Mouse (Mus musculus): ENCODE measurements around the gene Gatad2a. TPM values are rescaled to one million over a fixed set of nuclear protein-coding genes. Genes with fewer than 3 reads are reported as not detected.
A peak's percentile ranks its signal among the peaks of the same experiment; 100 is the strongest.
"Not testable (repeated sequence)": the region's sequence is repeated elsewhere in the genome, so short reads cannot be mapped to it uniquely, and the experiment has no call there.

Gene Gatad2a
- polyA plus RNA-seq, 1 experiment from 2014 or later = 55.6 TPM

DNA sequence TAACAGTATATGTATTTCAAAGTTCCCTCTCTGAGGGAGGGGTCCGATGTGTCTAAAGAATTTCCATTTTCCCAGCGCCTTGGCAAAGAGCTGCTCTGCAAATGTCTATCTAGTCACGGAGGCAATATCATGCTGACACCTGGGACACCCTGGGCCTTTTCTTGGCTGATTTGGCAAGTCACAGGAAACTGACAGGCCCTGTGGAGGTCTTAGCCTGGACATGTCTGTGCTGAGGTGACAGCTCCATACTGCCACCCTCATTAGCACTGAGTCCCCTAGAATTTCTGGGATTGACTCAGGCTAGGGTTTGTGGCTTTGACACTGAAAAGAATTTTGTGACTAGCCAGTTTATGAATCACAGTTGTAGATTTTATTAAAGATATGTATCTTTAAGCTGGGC, 16.2 kb upstream of the Gatad2a start:
- WGBS = 76% methylated on average over 3 of the region's 3 CpGs
- H3K27me3 ChIP-seq (replicated peaks) = no peaks in the 10 kb centered on the region
- H3K27ac ChIP-seq (ENCODE audit: poor library complexity, severe bottlenecking) = no peak overlapping the region
- H3K9me3 ChIP-seq (replicated peaks) = no peaks in the 10 kb centered on the region
- ATAC-seq (ENCODE audit: insufficient number of reproducible peaks, low FRiP score) = no peak
- H3K9ac ChIP-seq = no peak overlapping the region
- no peak overlapping the region for H3K4me3 ChIP-seq
- peaks cover 12% of the 10 kb centered on the region for H3K36me3 ChIP-seq
- H3K4me1 ChIP-seq (replicated peaks) = no peaks in the 10 kb centered on the region
- no peak overlapping the region for H3K4me2 ChIP-seq

DNA sequence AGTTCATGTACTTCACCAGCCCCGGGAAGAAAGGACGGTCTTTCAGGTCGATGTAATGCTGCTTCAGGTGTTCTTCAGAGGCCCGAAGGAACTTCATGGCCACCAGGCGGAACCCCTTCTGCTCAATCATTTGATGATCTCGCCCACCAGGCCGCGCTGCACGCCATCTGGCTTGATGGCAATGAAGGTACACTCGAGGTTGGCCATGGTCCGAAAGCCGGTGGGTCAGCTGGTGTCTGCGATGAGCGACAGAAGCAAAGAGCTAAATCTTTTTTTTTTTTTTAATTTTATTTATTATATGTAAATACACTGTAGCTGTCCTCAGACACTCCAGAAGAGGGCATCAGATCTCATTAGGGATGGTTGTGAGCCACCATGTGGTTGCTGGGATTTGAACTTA, 14.6 kb upstream of the Gatad2a start:
- not testable (repeated sequence) for ATAC-seq (ENCODE audit: insufficient number of reproducible peaks, low FRiP score); H3K4me2 ChIP-seq; H3K27me3 ChIP-seq (replicated peaks); H3K27ac ChIP-seq (ENCODE audit: poor library complexity, severe bottlenecking); H3K4me3 ChIP-seq; H3K9ac ChIP-seq; H3K9me3 ChIP-seq (replicated peaks); H3K4me1 ChIP-seq (replicated peaks); H3K36me3 ChIP-seq
- whole genome bisulfite sequencing = 89% methylated on average over 14 of the region's 14 CpGs

DNA sequence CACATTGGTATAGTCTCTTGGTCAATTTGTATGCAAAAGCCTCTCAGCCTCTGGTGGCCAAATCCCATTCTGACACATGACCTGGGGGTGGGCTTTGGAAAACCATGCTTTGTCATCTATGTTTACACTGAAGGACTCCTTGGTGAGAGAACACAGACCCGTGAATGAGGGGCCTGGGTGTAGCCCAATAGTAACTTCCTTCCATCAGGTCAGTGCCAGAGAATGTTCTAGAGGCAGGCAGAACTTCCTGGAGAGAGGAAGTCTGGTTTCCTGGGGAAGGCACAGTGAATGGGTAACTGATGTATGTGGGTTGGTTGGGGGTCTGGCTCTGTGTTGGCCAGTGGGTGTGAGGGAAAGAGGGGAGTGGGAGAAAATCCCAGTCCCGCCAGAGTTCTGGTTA, 9.0 kb upstream of the Gatad2a start:
- H3K27ac ChIP-seq (ENCODE audit: poor library complexity, severe bottlenecking) = no peak overlapping the region
- no peak overlapping the region for H3K4me2 ChIP-seq
- H3K9ac ChIP-seq = no peak overlapping the region
- peak; percentile 36; the same call in 1 of the 2 replicates for ATAC-seq (ENCODE audit: insufficient number of reproducible peaks, low FRiP score)
- H3K27me3 ChIP-seq (replicated peaks) = no peaks in the 10 kb centered on the region
- WGBS = 40% methylated on average over 2 of the region's 2 CpGs
- peaks cover 12% of the 10 kb centered on the region for H3K4me1 ChIP-seq (replicated peaks)
- no peaks in the 10 kb centered on the region for H3K36me3 ChIP-seq
- H3K9me3 ChIP-seq (replicated peaks) = no peaks in the 10 kb centered on the region
- H3K4me3 ChIP-seq = no peak overlapping the region

DNA sequence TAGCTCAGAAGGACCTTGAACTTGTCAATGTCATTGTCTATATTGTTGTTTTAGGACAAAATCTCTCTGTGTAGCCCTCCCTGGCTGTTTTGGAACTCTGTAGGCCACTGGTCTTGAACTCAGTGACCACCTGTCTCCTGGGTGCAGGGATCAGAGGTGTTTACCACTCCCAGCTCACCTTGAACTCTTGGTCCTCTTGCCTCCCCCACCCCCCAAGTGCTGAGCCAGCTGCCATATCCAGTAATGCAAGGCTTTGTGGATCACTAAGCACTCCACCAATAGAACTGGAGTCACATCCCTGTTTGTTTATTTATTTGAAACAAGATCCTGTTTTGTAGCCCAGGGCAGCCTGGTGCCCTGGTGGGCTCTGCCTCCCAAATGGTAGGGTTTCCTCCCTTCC, 8.2 kb upstream of the Gatad2a start:
- no peak overlapping the region for H3K27ac ChIP-seq (ENCODE audit: poor library complexity, severe bottlenecking)
- no peak overlapping the region for H3K4me2 ChIP-seq
- no peak for ATAC-seq (ENCODE audit: insufficient number of reproducible peaks, low FRiP score)
- H3K36me3 ChIP-seq = no peaks in the 10 kb centered on the region
- H3K4me1 ChIP-seq (replicated peaks) = peaks cover 12% of the 10 kb centered on the region
- H3K9me3 ChIP-seq (replicated peaks) = no peaks in the 10 kb centered on the region
- no peak overlapping the region for H3K4me3 ChIP-seq
- H3K27me3 ChIP-seq (replicated peaks) = no peaks in the 10 kb centered on the region
- no peak overlapping the region for H3K9ac ChIP-seq

DNA sequence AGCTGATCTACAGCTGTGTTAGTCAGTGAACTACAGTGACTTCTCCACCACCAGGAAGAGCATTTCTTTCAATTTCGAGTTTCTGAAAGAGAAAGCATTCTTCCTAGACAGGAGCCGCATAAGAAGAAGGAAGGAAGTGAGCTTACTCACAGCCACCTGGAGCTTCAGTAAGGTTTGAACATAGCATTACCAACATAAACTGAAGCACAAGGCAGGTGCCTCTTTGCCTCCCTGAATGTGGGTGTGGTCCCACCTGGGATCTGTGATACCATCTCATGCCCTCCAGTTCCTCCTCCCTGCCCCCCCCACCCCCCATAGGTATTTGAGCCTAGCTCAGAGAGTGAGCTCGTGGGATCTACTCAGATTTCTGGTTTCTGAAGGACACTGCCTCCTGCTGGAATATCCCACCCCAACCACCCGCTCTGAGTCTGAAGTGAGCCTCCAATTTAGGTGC, 7.0 kb upstream of the Gatad2a start:
- whole genome bisulfite sequencing = 53% methylated on average over 4 of the region's 4 CpGs

DNA sequence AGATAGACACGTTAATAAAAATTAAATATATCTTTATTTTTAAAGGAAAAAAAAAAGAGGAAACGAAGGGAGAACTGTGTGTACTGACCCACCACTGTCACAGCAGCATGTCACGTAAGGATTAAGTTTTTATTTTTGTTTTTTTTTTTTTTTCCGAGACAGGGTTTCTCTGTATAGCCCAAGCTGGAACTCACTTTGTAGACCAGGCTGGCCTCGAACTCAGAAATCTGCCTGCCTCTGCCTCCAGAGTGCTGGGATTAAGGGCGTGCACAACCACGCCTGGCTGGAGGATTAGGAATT, 5.7 kb upstream of the Gatad2a start:
- H3K9me3 ChIP-seq (replicated peaks); ATAC-seq (ENCODE audit: insufficient number of reproducible peaks, low FRiP score); H3K27me3 ChIP-seq (replicated peaks); H3K36me3 ChIP-seq: not testable (repeated sequence)
- Histone ChIP-seq H3K4me1 (replicated peaks) (peaks cover 16% of the 10 kb centered on the region), H3K9ac (peak overlapping the region; percentile 66; the same call in 1 of the 2 replicates), H3K4me3 (peak overlapping the region; percentile 33; the same call in 1 of the 2 replicates), H3K27ac (ENCODE audit: poor library complexity, severe bottlenecking) (peak overlapping the region; percentile 89; the same call in 1 of the 2 replicates), H3K4me2 (peak overlapping the region; percentile 66)
- 34% methylated on average over 7 of the region's 7 CpGs for WGBS

More for the DNA sequence above, 7.0 kb upstream of the Gatad2a start:
- Histone ChIP-seq H3K4me2 (no peak overlapping the region), H3K9ac (no peak overlapping the region), H3K27me3 (replicated peaks) (no peaks in the 10 kb centered on the region), H3K4me1 (replicated peaks) (peaks cover 16% of the 10 kb centered on the region), H3K27ac (ENCODE audit: poor library complexity, severe bottlenecking) (no peak overlapping the region), H3K9me3 (replicated peaks) (no peaks in the 10 kb centered on the region), H3K4me3 (no peak overlapping the region), H3K36me3 (no peaks in the 10 kb centered on the region)
- no peak for ATAC-seq (ENCODE audit: insufficient number of reproducible peaks, low FRiP score)

DNA sequence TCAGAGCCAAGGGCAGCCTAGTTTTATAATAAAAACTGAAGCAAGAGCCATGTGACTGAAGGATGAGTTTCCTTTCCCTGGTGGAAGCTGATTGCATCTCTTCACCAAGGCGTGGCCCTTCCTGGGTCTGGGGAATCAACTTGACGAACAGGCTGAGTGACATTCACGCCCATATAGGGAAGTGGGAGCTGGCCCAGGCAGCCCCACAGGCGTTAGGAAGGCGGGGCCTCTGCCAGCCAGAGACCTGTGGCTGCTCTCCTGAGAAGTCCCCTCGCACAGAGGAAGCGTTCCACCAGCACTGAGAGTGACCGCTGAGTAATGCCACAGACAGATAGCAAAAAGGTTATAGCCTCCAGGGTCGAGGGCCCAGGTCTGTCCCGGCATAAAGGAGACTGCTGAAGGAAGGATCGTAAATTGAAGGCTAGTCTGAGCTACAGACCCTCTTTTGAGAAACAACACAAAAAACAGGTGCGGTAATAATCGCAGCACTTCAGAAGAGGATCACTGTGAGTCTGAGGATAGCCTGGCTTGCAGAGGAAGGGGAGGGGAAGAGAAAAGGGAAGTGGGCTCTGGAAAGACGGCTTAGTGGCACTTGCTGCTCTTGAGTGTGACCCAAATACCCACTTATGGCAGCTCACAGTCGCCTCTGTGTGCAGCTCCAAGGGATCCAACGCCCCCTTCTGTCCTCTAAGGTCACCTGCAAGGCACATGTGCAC, 5.2 kb upstream of the Gatad2a start:
- Histone ChIP-seq H3K4me1 (replicated peaks) (peaks cover 16% of the 10 kb centered on the region), H3K4me2 (peak overlapping the region; percentile 66), H3K9ac (peak overlapping the region; percentile 66), H3K36me3 (no peaks in the 10 kb centered on the region), H3K4me3 (peak overlapping the region; percentile 33), H3K27ac (ENCODE audit: poor library complexity, severe bottlenecking) (peak overlapping the region; percentile 89), H3K9me3 (replicated peaks) (no peaks in the 10 kb centered on the region), H3K27me3 (replicated peaks) (no peaks in the 10 kb centered on the region)
- peak; percentile 60 for ATAC-seq (ENCODE audit: insufficient number of reproducible peaks, low FRiP score)
- 1% methylated on average over 16 of the region's 16 CpGs for WGBS

DNA sequence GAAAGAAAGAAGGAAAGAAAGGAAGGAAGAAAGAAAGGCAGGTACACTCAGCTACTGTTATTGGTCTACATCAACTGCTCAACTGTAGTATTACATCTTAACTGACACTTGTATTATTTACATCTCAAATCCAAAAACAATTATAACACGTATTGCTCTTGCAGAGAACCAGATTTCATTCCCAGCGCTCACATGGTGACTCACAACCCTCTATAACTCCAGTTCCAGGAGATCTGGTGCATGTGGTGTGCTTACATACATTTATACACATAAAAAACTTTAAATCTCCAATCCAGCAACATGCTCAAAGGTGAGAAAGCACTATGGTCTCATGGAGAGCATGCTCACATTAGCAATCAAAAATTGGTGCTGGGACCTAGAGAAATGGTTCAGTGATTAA, 4.0 kb upstream of the Gatad2a start:
- peaks cover 18% of the 10 kb centered on the region for H3K4me1 ChIP-seq (replicated peaks)
- 82% methylated on average over 2 of the region's 2 CpGs for WGBS
- no peaks in the 10 kb centered on the region for H3K27me3 ChIP-seq (replicated peaks)
- H3K27ac ChIP-seq (ENCODE audit: poor library complexity, severe bottlenecking) = no peak overlapping the region
- H3K36me3 ChIP-seq = no peaks in the 10 kb centered on the region
- H3K9ac ChIP-seq = no peak overlapping the region
- no peak overlapping the region for H3K4me3 ChIP-seq
- ATAC-seq (ENCODE audit: insufficient number of reproducible peaks, low FRiP score) = no peak
- no peaks in the 10 kb centered on the region for H3K9me3 ChIP-seq (replicated peaks)
- no peak overlapping the region for H3K4me2 ChIP-seq

DNA sequence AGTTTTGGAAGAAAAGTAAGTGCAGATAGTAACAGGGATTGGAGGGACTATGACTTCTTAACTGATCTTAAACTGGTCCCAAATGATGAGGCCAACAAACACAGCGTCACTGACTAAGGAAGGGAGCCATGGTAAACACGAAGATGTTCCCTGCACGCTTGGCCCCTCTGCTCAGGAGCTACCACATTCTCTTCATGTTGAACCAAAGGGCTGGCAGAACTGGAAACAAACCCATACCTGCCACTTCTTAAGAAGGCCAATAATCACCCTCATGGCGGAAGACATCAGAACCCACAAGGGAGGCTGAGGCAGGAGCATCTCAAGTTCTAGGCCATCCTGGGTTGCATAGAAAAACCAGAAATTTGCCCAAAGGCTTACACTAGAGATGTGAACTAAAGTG, 3.1 kb upstream of the Gatad2a start:
- peaks cover 26% of the 10 kb centered on the region for H3K4me1 ChIP-seq (replicated peaks)
- no peak for ATAC-seq (ENCODE audit: insufficient number of reproducible peaks, low FRiP score)
- H3K9ac ChIP-seq = no peak overlapping the region
- 82% methylated on average over 4 of the region's 4 CpGs for WGBS
- no peak overlapping the region for H3K27ac ChIP-seq (ENCODE audit: poor library complexity, severe bottlenecking)
- H3K9me3 ChIP-seq (replicated peaks) = no peaks in the 10 kb centered on the region
- no peak overlapping the region for H3K4me2 ChIP-seq
- H3K4me3 ChIP-seq = no peak overlapping the region
- H3K27me3 ChIP-seq (replicated peaks) = no peaks in the 10 kb centered on the region
- H3K36me3 ChIP-seq = no peaks in the 10 kb centered on the region

DNA sequence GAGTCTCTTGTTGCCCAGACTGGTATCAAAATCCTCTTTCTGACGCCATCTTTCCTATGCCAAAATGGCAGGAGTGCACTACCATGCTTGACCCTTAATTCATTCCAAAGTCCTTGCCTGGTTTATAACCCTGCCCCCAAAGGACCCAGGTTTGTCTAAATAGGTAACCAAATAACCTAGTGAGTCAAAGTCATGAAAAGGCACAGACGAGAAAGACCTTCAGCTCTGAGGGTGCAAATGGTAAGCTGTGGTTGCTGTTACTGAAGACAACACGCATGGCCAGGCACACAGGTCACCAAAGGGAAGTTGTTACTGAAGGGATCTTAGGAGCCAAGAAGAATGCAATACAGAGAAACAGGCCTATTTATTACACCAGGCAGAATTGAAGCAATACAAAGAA, 2.5 kb upstream of the Gatad2a start:
- H3K36me3 ChIP-seq = no peaks in the 10 kb centered on the region
- ATAC-seq (ENCODE audit: insufficient number of reproducible peaks, low FRiP score) = no peak

DNA sequence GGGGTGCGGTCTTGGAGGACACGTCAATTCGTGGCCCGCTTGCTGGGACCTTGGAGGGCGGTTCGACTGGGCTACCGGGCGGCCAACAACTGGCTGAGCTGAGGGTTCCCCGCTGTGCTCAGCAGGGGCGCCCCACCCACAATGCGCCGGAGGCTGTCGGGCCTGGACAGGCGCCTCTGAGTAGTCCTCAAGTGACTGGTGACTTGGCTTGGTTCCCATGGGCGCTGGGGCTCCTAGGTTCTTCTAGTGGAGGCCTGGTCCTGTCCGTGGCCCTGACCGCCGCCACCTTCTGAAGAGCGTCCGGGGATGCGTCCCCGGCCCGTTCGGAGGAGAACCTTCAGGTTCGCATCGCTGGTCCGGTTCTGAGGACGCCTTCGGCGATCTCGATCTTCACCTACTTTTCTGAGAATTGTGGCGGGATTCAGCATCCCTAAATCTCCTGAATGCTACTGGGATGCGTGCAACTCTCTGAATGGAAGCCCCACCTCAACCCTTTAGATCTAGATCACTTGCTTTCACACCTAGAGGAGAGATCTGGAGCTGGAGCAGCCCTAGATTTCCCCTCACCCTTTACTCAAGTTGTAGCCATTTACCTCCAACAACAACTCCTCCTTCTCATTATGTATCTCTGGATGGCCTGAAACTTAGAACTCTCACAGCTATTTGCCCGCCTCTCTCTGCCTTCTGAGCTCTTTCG, 553 bp upstream of the Gatad2a start:
- 3% methylated on average over 35 of the region's 35 CpGs for WGBS
- Histone ChIP-seq H3K9ac (peak overlapping the region; percentile 83), H3K4me1 (replicated peaks) (peaks cover 36% of the 10 kb centered on the region), H3K36me3 (0 out of 2 replicates have a peak, but pooled peaks cover 8% of the 10 kb centered on the region), H3K9me3 (replicated peaks) (no peaks in the 10 kb centered on the region), H3K4me2 (peak overlapping the region; percentile 84), H3K4me3 (peak overlapping the region; percentile 93), H3K27me3 (replicated peaks) (no peaks in the 10 kb centered on the region), H3K27ac (ENCODE audit: poor library complexity, severe bottlenecking) (peak overlapping the region; percentile 90)
- no peak for ATAC-seq (ENCODE audit: insufficient number of reproducible peaks, low FRiP score)

More for the DNA sequence above, 2.5 kb upstream of the Gatad2a start:
- Histone ChIP-seq H3K4me3 (no peak overlapping the region), H3K27me3 (replicated peaks) (no peaks in the 10 kb centered on the region), H3K9me3 (replicated peaks) (no peaks in the 10 kb centered on the region), H3K4me2 (no peak overlapping the region), H3K9ac (no peak overlapping the region), H3K27ac (ENCODE audit: poor library complexity, severe bottlenecking) (no peak overlapping the region), H3K4me1 (replicated peaks) (peaks cover 29% of the 10 kb centered on the region)
- WGBS = 87% methylated on average over 3 of the region's 3 CpGs

Measured in heart, embryonic 12.5 days (tissue).